Mouse (Mus musculus) urinary bladder, postnatal 14 days (tissue): ENCODE measurements around the gene Dnah9.

Experiments used
- DNase-seq: peaks from one replicate; pipeline ENCODE4 v3.0.0; 2021; ENCODE audit warnings: low spot score

The Dnah9 gene

GRCm38 (mm10) chr11:65927962-65928361 lies 240.4 kb downstream of the Dnah9 start:
- DNase-seq = no peak

GRCm38 (mm10) chr11:65918480-65919236 lies 249.7 kb downstream of the Dnah9 start:
- DNase-seq = no peak

DNA sequence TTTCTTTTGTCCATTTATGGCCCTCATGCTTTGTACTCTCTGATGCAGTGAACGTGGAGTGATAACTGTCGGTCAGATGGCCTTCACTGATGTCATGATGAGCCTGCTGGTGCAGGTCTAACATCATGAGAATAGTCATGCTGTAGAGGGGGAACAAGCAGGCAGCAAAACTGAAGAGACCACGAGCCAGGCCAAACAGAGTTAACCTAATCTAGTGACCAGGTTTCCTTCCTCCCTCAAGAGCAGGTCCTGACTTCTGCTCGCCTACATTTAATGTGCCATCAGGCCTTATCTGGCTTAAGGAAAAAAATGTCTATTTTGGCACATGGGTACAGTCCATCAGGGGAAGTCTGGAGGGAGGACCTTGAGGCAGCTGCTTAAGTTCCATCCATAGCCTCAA lies 259.2 kb downstream of the Dnah9 start:
- DNase-seq = no peak

DNA sequence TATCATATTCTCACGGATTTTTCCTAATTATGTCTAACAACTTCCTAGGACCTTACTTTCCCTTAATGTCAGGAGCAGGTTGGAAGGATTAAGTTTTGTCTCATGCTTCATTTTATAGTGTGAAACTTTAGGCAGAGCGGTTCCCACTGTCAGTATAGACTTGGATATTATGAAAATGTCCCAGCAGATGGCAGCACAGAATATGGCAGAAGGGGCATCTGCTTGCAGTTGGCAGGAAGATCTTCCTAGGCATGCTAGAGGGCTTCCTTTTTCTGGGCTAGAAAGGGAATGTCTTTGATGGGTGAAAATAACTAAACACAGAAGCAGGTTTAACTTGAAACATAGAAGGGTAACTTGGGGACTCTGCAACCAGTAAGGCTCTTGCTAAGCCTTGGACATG lies 262.9 kb downstream of the Dnah9 start:
- no peak for DNase-seq

GRCm38 (mm10) chr11:65903944-65904343 lies 264.4 kb downstream of the Dnah9 start:
- DNase-seq = no peak

DNA sequence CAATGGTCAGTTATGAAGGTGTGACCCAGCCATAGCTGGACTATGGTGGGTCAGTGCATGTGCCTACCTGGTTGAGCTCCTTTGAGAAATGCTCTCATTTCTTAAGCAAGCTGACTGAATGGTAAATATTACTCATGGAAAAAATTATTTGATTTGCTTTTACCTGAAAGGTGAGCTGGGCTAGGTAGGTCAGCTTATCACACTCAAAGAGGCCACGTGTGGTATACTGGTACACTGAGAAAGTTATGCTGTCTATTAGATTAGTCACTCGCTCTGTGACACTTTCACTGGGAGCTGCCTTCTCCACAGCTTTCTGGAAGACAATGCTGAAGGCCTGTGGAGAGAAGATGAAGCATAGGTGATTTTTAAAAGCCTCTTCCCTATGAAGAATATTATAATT lies 286.9 kb downstream of the Dnah9 start:
- no peak for DNase-seq

GRCm38 (mm10) chr11:65877146-65877775 lies 291.1 kb downstream of the Dnah9 start:
- no peak for DNase-seq

DNA sequence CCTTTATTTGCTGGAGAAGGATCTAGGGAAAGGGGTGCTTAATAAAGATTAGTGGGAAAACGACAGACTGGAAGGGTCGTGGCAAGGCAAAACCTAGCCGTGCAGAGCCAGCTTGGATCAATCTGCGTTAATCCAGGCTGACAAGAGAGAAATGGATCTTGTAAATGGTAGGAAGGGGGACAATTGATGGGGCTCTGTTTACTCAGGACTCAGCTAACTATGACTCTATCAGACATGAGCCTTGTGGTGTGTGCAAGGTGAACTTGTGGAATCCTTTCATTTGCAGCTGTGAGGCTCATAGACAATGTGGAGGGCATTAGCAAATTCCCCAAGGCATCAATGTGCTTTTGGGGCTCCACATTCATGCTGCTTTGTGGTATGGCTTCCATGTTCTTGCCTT lies 306.9 kb downstream of the Dnah9 start:
- no peak for DNase-seq

GRCm38 (mm10) chr11:65852066-65852465 lies 316.3 kb downstream of the Dnah9 start:
- no peak for DNase-seq

- no peak for DNase-seq
These were observed 321.9 kb downstream of the Dnah9 start for GRCm38 (mm10) chr11:65846446-65846845.

- no peak for DNase-seq
These were observed 329.4 kb downstream of the Dnah9 start for GRCm38 (mm10) chr11:65838999-65839398.

GRCm38 (mm10) chr11:65824556-65824955 lies 343.8 kb downstream of the Dnah9 start:
- DNase-seq = no peak

GRCm38 (mm10) chr11:65820877-65821276 lies 347.5 kb downstream of the Dnah9 start:
- peak; percentile 81 for DNase-seq

DNA sequence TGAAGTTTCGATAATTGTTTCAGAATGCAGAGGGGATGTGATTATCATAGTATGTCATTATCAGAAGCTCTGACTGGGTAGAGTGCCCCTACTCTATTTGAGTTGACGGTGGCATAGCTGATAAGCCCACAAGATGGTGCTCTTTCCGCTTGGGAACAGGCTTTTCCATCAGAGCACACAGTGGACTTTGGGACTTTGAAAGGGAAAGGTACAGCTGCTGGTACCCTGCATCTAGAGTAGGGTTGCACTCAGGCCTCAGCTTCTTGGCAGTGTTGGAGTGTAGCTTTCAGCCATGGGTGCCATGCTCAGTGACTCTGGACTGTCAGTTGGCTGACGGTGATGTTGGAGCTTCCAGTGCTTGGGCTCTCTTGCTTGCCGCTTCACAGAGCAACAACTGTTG lies 348.1 kb downstream of the Dnah9 start:
- no peak for DNase-seq

DNA sequence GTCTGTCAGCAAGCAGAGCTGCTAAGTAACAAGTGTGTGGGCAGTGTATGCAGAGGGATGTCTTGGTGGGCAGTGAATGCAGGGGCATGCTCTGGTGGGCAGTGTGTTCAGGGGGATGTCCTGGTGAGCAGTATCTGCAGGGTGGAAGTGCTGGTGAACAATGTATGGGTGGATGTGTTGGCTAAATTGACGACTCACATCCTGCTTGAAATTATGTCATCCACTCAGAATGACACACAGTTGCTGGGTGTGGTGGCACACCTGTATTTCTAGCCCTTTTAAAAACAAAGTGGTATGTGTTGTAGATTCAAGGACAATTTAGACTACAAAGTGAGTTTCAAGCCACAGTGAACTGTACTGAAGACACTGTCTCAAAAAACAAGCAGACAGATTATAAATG lies 350.2 kb downstream of the Dnah9 start:
- DNase-seq = no peak

DNA sequence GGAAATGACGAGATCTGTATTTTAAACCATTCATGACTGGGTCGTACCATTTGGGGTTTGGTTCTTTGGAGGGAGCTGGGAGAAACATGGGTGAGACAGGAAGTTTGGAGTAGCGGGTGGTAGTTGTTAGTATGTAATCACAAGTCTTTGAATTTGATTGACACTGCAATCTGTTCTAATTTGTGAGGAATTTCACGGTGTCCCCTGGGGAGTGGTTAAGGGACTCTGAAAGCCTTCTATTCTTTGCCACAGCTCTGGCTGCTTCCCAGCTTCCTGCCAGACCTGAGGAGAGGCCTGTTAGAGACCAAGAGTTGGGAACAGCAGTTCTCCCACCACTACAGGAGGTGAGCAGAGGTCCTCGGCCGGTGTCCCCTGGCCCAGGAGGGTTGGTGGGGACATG lies 352.1 kb downstream of the Dnah9 start:
- no peak for DNase-seq

GRCm38 (mm10) chr11:65814381-65814780 lies 354.0 kb downstream of the Dnah9 start:
- no peak for DNase-seq

DNA sequence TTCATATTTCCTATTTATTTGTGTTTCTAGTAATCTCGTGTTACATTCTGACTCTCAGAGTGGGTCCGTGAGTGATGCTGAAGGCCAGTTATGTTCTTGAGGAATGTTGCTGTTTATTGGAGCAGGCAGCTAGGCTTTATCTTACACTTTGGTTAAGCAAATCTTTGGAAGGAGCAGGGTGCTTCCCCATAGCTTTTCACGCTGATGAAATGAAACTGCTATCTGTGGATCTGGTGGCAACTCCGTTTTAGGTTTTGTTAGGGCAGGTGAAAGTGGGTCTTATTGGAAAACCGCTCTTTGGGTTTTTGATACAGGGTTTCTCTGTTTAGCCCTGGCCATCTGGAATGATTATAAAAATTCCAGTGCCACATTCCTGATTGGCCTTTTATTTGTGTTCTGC lies 356.3 kb downstream of the Dnah9 start:
- no peak for DNase-seq

- DNase-seq = no peak
These were observed 360.8 kb downstream of the Dnah9 start for GRCm38 (mm10) chr11:65807601-65808000.

- peak; percentile 86 for DNase-seq
These were observed 361.3 kb downstream of the Dnah9 start, which contains the start of gene Zkscan6 for GRCm38 (mm10) chr11:65806909-65807504. TSS of gene Zkscan6 (plus strand) at chr11:65807175.

DNA sequence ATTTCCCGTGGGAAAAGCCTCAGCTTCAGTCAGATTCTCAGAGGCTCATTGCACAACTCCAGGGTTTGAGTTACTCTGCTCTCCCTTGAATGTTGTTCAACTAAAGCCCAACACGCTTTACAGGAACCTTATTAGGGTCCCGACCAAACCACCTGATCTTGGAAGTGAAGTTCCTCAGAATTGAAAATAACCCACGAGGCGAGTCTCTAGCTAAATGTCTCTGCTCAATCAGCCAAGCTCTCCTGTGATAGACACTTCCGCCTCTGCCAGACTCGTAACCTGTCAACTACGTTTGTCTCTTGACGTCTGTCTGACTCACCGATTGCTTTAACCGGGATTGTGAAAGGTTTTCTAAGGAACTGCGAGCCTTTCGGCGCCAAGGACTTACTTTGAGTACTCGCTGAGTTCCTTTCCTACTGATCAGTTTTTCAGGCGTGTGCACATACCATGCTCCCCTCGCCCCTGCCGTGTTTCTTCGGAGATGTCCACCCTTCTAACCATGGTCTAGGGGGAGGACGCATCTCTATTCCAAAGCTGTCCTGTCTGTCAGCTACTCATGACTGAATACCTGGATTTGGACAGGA lies 361.9 kb downstream of the Dnah9 start:
- peak; percentile 53 for DNase-seq

DNA sequence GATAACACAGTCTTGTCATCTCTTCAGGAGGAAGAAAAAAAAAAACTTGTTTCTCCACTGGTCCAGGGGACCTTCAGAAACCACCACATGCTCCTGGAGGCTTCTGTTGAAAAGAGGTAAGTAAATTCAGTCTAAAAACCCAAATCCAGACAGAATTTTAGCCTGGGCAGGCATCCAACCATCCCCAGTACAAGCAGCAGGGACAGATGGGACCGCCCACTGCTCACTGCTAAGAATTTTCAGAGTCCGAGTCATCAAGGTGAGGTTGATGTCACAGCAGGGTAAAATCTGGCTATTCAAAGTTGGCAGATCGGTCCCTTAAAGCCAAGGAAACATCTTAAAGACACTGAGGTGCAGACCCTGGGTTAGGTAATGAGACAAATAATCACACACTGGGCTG lies 366.5 kb downstream of the Dnah9 start:
- DNase-seq = no peak

- no peak for DNase-seq
These were observed 372.5 kb downstream of the Dnah9 start for GRCm38 (mm10) chr11:65795896-65796295.
